Mouse (Mus musculus) layer of hippocampus, adult 6 months (tissue): ENCODE data around the gene Ccna1. TPM values are rescaled to one million over a fixed set of nuclear protein-coding genes. Genes with fewer than 3 reads are reported as not detected.

Experiments
- long read RNA-seq, 2 experiments: library from polyadenylated mRNA; unstranded; transcript quantifications; one replicate each; pipeline ENCODE4 v2.0.0; 2019 to 2020
- polyA plus RNA-seq: library from polyadenylated mRNA; unstranded; fragments of <200 nt; fragmentation: Nextera tagmentation; gene quantifications from 2 replicates; pipeline ENCODE4 v1.2.3, GENCODE M21; 2021

Ccna1 gene
- 0.77 and 1.3 TPM in 2 replicates for polyA plus RNA-seq
- long read RNA-seq, experiment 1, partial matches to known transcripts = 0 of 2 reads
- long read RNA-seq, experiment 1, other reads (novel, unspliced or antisense) = 2 of 2 reads
- long read RNA-seq, experiment 2, partial matches to known transcripts = 0 of 4 reads
- long read RNA-seq, experiment 2, other reads (novel, unspliced or antisense) = 3 of 4 reads

DNA sequence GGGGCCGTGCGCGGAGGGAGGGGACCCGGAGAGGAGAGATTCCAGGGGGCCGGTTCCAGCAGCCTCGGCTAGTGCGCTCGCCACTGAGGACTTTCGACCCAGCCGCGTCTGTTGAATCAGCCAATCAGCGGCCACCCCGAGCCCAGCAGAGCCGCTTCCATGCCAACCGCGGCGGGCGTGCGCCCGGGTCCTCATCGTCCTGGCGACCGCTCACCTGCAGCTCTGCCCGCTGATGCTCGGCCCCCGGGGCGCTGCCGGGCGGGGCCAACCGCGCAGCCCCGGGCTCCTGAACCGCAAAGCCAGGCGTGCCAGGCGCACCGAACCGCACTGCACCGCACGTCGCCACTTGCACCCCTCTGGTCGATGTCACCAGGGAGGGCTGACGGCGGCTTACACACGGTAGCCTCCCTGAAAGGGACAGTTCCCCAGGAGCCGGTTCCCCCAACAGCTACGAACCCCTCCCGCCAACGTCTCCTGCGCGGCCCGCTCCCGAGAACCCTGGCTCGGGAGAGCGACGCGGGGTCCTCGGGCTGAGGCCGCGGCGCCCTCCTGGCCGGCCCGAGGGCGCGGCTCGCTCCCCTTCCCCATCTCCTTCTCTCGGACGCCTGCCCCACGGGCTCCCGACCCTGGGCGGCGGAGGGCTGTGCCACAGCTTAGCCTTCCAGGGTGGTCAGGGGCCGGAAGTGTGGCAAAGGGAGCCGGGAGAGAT lies at the start of gene Ccna1:
Gene Ccna1 (minus strand): TSS at position 464 of the 709 bp plus-strand sequence.

Other genes with a start within 250 kb of the Ccna1 start
- gene Rfxap, start 247.7 kb downstream of the Ccna1 start, polyA plus RNA-seq = 3.4 and 4.4 TPM in 2 replicates
- gene Sertm1, start 139.6 kb downstream of the Ccna1 start, polyA plus RNA-seq = 5.3 and 5.7 TPM in 2 replicates
- 21.3 and 23.4 TPM in 2 replicates for gene Spg20, start 56.6 kb upstream of the Ccna1 start, polyA plus RNA-seq
- 0.06 TPM in 1 of 2 replicates, not detected in the other for gene Ccdc169, start 81.8 kb upstream of the Ccna1 start, polyA plus RNA-seq
- gene Sohlh2, start 126.5 kb upstream of the Ccna1 start, polyA plus RNA-seq = not detected in 2 replicates
- gene Dclk1, start 186.9 kb upstream of the Ccna1 start, polyA plus RNA-seq = 86.0 and 92.4 TPM in 2 replicates